Mouse (Mus musculus) forebrain, embryonic 16.5 days (tissue): ENCODE results near the gene Ino80b. TPM values are rescaled to one million over a fixed set of nuclear protein-coding genes. Genes with fewer than 3 reads are reported as not detected.
A peak's percentile ranks its signal among the peaks of the same experiment; 100 is the strongest.

Experiments
- ATAC-seq: fragments of 200-750 bp; cut with Nextera tagmentation; 2 replicates; pipeline ENCODE4 v1.8.0; 2017; ENCODE audit warnings: mild to moderate bottlenecking, moderate library complexity
- H3K27ac ChIP-seq: fragments of 300-500 bp; sonication (generic); 2 replicates; pipeline ENCODE4 v1.5.1; 2014; ENCODE audit warnings: low read length, control low read depth
- H3K27me3 ChIP-seq: fragments of 300-500 bp; sonication (generic); replicated peaks from 2 replicates; pipeline ENCODE4 v1.6.1; 2014; ENCODE audit warnings: low read length; ENCODE audit not compliant: control insufficient read depth, insufficient read depth
- H3K36me3 ChIP-seq: fragments of 300-500 bp; sonication (generic); 2 replicates; pipeline ENCODE4 v1.6.1; 2014; ENCODE audit not compliant: control insufficient read depth, insufficient read depth
- H3K4me1 ChIP-seq: fragments of 300-500 bp; sonication (generic); replicated peaks from 2 replicates; pipeline ENCODE4 v1.6.1; 2014; ENCODE audit warnings: low read length; ENCODE audit not compliant: control insufficient read depth, insufficient read depth
- H3K4me2 ChIP-seq: fragments of 300-500 bp; sonication (generic); 2 replicates; pipeline ENCODE4 v1.6.1; 2014; ENCODE audit warnings: mild to moderate bottlenecking, low read length, control low read depth
- H3K4me3 ChIP-seq: fragments of 300-500 bp; sonication (generic); replicated peaks from 2 replicates; pipeline ENCODE4 v1.5.1; 2014; ENCODE audit warnings: mild to moderate bottlenecking, low read length, control low read depth
- H3K9ac ChIP-seq: fragments of 300-500 bp; sonication (generic); replicated peaks from 2 replicates; pipeline ENCODE4 v1.6.1; 2014; ENCODE audit warnings: low read depth, low read length, control low read depth
- H3K9me3 ChIP-seq: fragments of 300-500 bp; sonication (generic); 2 replicates; pipeline ENCODE4 v1.6.1; 2016; ENCODE audit warnings: low read length; ENCODE audit not compliant: control insufficient read depth
- WGBS: fragments of 180-500 bp; shearing (Covaris S2); extraction: QIAGEN DNeasy Blood & Tissue Kit; methylation state at CpG from one replicate; pipeline ENCODE4 v1.1.7; 2014; 5-methylcytosine and 5-hydroxymethylcytosine counted together
- polyA plus RNA-seq: library from polyadenylated mRNA; unstranded; fragments of >200 nt; fragmentation: Nextera tagmentation; extraction: Ambion mirVana; gene quantifications from 2 replicates; pipeline ENCODE4 v1.2.1, GENCODE M21; 2015

Ino80b gene
- polyA plus RNA-seq, 1 experiment from 2014 or later, result 14.4 TPM

DNA sequence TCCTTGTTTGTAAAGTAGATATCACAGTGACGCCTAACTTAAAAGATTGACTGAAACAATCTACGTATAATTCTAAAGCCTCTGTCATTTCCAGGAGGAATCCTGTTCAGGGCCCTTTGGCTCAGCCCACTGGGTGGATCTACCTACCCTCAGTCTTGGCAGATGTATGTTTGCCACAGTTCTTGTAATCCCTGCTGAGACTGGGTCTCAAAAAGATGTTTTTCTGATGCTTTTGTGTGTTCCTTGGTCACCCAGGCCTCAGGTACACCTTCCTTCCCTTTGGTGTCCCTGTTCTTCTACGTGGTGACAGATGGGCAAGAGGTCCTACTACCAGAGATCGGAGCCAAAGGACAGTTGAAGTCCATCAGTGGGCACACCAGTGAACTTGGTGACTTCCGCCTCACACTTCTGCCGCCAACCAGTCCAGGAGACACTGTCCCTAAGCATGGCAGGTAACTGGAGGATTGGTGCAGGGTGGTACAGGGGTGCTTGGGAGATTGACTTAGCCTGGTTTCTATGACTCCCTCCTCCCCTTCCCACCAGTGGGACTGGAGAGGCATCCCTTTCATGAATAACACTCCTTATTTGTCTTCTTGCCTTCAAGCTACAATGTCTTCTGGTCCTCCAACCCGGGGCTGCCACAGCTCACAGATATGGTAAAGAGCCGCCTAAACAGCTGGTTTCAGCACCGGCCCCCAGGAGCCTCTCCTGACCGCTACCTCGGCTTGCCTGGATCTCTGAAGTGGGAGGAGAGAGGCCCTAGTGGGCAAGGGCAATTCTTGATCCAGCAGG, 8.7 kb downstream of the Ino80b start:
- H3K36me3 ChIP-seq, result peaks cover 13% of the 10 kb centered on the region; the same call in 1 of the 2 replicates
- H3K4me3 ChIP-seq, result peak overlapping the region; percentile 90
- H3K27me3 ChIP-seq, result no peaks in the 10 kb centered on the region
- no peaks in the 10 kb centered on the region for H3K9me3 ChIP-seq
- H3K4me1 ChIP-seq, result peaks cover 37% of the 10 kb centered on the region
- H3K27ac ChIP-seq, result no peak overlapping the region
- ATAC-seq, result no peak
- peak overlapping the region; percentile 94 for H3K9ac ChIP-seq
- peak overlapping the region; percentile 97 for H3K4me2 ChIP-seq
- WGBS, result 80% methylated on average over 11 of the region's 11 CpGs

DNA sequence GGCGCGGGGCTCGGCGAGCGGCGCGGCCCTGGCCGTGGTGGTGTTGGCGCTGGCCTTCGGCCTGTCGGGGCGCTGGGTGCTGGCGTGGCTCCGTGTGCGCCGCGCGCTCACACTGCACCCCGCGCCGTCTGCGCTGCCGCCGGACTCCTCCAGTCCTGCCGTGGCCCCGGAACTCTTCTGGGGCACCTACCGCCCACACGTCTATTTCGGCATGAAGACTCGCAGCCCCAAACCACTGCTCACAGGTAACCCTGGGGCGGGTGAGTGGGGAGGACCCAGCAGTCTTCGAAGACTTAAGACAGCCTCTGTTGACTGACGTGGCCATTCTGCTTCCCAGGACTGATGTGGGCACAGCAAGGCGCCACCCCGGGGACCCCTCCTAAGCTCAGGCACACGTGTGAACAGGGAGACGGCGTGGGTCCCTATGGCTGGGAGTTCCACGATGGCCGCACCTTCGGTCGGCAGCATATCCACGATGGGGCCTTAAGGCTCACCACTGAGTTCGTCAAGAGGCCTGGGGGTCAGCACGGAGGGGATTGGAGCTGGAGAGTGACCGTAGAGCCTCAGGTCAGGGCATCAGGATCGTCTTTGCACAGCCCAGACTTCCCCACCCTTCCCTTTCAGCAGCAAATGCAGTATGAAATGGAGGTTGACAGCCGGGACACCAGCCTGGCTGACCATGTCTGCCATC, 9.4 kb downstream of the Ino80b start:
- H3K9me3 ChIP-seq, result no peaks in the 10 kb centered on the region
- H3K9ac ChIP-seq, result peak overlapping the region; percentile 94
- H3K4me1 ChIP-seq, result peaks cover 37% of the 10 kb centered on the region
- WGBS, result 2% methylated on average over 36 of the region's 48 CpGs
- peak; percentile 19 for ATAC-seq
- H3K27ac ChIP-seq, result peak overlapping the region; percentile 71
- peaks cover 13% of the 10 kb centered on the region; the same call in 1 of the 2 replicates for H3K36me3 ChIP-seq
- H3K4me3 ChIP-seq, result peak overlapping the region; percentile 90
- no peaks in the 10 kb centered on the region for H3K27me3 ChIP-seq
- peak overlapping the region; percentile 97 for H3K4me2 ChIP-seq

DNA sequence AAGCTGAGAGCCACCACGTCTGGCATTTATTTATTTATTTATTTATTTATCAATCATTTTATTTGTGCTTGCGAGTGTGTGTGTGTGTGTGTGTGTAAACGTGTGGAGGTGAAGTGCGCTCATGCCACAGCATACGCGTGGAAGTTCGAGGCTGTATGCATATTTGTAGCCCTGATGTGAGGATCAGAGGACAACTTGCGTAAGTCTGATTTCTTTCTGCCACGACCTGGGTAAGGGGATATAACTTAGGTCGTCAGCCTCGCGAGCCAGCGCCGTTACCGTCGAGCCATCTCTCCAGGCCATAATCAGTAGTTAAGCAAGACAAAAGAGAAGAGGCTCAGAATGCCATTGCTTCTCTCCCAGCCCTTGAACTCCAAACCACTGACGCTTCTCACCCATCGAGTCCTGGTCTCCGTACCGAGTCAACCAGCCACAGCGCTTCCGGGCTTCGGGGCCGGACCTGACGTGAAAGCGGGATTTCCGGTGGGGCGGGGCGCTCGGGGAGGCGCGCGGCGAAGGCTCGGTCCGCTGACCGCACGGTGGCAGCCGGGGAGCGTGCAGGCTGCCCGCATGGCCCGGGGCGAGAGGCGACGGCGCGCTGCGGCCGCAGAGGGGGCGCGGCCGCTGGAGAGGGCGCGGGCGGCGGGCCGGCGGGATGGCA, 10.1 kb downstream of the Ino80b start, which contains the start of gene Mogs:
Gene Mogs (plus strand): TSS at position 486 of the 661 bp plus-strand sequence.
- Histone ChIP-seq H3K9ac (peak within 1 kb of the TSS; percentile 94), H3K27ac (peak within 1 kb of the TSS; percentile 71), H3K9me3 (no peaks in the 10 kb centered on the region), H3K4me3 (peak within 1 kb of the TSS; percentile 90), H3K4me2 (peak within 1 kb of the TSS; percentile 97), H3K4me1 (peaks cover 34% of the 10 kb centered on the region), H3K27me3 (no peaks in the 10 kb centered on the region), H3K36me3 (peaks cover 13% of the 10 kb centered on the region; the same call in 1 of the 2 replicates)
- under 1% methylated on average over 55 of the region's 58 CpGs for WGBS
- ATAC-seq, result peak; percentile 87

DNA sequence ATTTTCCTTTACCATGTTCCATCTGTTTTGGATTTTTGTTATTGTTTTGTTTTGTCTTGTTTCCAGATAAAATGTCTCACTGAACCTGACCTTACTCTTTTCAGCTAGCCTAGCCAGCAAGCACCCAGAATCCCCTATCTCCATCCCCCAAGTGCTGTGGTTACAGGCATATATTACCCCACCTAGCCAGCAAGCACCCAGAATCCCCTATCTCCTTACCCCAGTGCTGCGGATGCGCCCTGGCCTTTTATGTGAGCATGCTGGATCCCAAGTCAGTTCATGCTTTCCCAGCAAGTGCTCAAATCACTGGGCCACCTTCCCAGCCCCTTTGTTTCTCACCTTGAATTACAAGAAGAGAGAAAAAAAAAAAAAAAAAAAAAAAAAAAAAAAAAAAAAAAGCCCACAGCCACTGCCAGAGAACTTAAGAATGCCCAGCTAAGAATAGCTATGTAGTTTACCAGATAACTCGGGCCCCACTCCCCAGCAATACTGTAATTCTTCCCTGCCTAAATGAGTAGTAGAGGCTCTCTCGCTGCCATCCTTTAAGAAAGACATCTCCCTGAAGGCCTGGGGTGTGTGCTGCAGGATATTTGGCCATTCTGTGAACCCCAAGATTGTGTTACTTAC, 13.6 kb downstream of the Ino80b start:
- no peak overlapping the region for H3K4me2 ChIP-seq
- no peaks in the 10 kb centered on the region for H3K27me3 ChIP-seq
- WGBS, result 94% methylated on average over 4 of the region's 4 CpGs
- H3K9ac ChIP-seq, result no peak overlapping the region
- H3K4me3 ChIP-seq, result no peak overlapping the region
- no peak for ATAC-seq
- H3K27ac ChIP-seq, result no peak overlapping the region
- no peaks in the 10 kb centered on the region for H3K9me3 ChIP-seq
- peaks cover 36% of the 10 kb centered on the region for H3K4me1 ChIP-seq
- no peaks in the 10 kb centered on the region for H3K36me3 ChIP-seq

DNA sequence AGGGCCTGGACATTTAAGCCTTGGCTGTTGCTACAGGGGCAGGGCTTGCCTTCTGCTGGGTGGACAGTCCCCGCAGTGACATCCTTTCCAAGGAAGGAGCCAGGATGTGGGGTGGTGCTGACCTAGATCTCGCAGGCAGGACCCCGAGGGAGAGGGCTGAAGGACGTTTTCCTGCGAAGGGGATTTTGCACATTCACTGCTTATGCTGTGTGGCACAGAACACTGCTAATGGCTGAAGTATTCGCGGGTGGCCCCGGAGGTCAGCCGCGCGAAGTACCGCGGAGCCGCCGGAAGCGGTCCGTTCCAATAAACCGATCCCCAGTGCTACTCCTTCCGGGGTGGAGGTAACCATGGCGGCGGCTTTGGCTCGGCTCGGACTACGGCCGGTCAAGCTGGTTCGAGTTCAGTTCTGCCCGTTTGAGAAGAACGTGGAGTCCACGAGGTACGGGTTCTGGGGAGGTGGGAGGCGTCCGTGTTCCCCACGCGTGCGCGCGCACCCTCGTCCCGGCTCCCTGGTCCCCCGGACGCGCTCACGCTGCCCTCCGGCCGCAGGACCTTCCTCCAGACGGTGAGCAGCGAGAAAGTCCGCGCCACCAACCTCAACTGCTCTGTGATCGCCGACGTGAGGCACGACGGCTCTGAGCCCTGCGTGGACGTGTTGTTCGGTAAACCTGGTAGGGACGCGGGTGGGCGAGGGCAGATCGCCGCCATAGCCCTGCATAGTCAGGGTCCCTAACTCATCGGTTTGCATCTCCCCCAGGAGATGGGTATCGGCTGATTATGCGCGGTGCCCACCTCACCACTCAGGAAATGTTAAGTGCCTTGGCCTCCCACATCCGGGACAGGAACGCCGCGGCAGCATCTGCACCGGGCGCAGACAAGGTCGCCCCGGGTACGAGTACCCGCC, 16.2 kb downstream of the Ino80b start, which contains the start of gene Mrpl53:
Gene Mrpl53 (plus strand): TSS at position 279 of the 907 bp plus-strand sequence.
- peak; percentile 79 for ATAC-seq

DNA sequence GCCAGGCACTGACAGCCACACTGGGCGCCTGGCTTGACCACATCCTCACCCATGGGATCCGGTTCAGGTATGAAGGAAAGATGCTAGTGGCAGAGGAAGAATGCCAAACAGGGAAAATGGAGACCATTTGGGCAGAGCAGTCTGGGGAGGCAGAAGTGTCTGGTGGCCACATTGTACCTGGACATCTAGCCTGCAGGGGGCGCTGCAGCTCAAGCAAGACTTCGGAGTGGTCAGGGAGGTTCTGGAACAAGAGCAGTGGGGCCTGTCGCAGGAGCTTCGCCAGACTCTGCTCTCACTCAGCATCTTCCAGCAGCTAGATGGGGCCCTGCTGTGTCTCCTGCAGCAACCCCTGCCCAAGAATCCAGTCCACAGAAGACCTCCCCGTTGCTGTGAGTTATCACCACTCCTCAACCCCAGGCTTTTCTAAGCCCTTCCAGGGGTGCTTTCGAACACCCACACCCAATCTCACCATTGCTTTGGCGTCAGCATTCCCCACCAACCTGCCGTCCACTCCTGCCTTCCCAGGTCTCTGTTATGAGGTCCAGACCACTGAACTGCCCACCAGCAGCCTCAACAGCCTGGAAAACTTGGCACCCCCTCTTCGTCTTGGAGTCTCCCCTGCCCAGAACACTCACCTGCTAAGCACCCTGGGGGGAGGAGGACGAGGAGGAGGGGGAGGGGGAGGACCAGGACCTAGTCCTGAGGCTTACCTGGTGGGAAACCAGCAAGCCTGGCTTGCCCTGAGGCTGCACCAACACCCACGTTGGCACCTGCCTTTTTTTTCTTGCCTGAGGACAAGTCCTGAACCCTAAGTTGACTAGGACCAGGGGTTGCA, 17.4 kb downstream of the Ino80b start:
- no peak for ATAC-seq
- WGBS, result 32% methylated on average over 12 of the region's 13 CpGs
- H3K27me3 ChIP-seq, result no peaks in the 10 kb centered on the region
- H3K36me3 ChIP-seq, result no peaks in the 10 kb centered on the region
- H3K4me2 ChIP-seq, result peak overlapping the region; percentile 96
- H3K4me1 ChIP-seq, result peaks cover 28% of the 10 kb centered on the region
- H3K27ac ChIP-seq, result peak overlapping the region; percentile 72; the same call in 1 of the 2 replicates
- H3K9me3 ChIP-seq, result no peaks in the 10 kb centered on the region
- H3K4me3 ChIP-seq, result peak overlapping the region; percentile 96
- peak overlapping the region; percentile 93; the same call in 1 of the 2 replicates for H3K9ac ChIP-seq

More for the DNA sequence above, 16.2 kb downstream of the Ino80b start, which contains the start of gene Mrpl53:
- under 1% methylated on average over 76 of the region's 76 CpGs for WGBS
- Histone ChIP-seq H3K9me3 (no peaks in the 10 kb centered on the region), H3K4me2 (peak within 1 kb of the TSS; percentile 96), H3K27ac (peak within 1 kb of the TSS; percentile 72), H3K9ac (peak within 1 kb of the TSS; percentile 93), H3K27me3 (no peaks in the 10 kb centered on the region), H3K4me3 (peak within 1 kb of the TSS; percentile 96), H3K4me1 (peaks cover 20% of the 10 kb centered on the region), H3K36me3 (no peaks in the 10 kb centered on the region)

DNA sequence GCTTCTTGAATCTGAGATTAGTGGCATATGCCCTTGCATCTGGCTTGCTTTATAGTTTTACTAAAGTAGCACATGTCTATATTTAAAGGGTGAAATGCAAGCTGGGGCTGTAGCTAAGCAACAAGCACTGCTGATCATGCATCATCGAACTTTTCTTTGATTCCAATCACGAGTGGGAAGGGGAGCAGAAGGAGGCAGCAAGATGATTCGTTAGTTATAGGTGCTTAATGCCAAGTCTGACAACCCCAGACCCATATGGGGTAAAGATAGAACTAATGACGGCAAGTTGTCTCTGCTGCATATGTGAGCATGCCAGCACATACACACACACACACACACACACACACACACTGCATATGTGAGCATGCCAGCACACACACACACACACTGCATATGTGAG, 21.1 kb downstream of the Ino80b start:
- peaks cover 28% of the 10 kb centered on the region for H3K4me1 ChIP-seq
- peak; percentile 51 for ATAC-seq
- peaks cover 4% of the 10 kb centered on the region; the same call in 1 of the 2 replicates for H3K27me3 ChIP-seq
- no peak overlapping the region for H3K9ac ChIP-seq
- H3K9me3 ChIP-seq, result no peaks in the 10 kb centered on the region
- no peak overlapping the region for H3K27ac ChIP-seq
- no peak overlapping the region for H3K4me2 ChIP-seq
- H3K36me3 ChIP-seq, result no peaks in the 10 kb centered on the region
- WGBS, result 50% methylated on average over 4 of the region's 4 CpGs
- no peak overlapping the region for H3K4me3 ChIP-seq
